10 mouse cellular contexts compared by ENCODE assay signal in the genomic region with DNA sequence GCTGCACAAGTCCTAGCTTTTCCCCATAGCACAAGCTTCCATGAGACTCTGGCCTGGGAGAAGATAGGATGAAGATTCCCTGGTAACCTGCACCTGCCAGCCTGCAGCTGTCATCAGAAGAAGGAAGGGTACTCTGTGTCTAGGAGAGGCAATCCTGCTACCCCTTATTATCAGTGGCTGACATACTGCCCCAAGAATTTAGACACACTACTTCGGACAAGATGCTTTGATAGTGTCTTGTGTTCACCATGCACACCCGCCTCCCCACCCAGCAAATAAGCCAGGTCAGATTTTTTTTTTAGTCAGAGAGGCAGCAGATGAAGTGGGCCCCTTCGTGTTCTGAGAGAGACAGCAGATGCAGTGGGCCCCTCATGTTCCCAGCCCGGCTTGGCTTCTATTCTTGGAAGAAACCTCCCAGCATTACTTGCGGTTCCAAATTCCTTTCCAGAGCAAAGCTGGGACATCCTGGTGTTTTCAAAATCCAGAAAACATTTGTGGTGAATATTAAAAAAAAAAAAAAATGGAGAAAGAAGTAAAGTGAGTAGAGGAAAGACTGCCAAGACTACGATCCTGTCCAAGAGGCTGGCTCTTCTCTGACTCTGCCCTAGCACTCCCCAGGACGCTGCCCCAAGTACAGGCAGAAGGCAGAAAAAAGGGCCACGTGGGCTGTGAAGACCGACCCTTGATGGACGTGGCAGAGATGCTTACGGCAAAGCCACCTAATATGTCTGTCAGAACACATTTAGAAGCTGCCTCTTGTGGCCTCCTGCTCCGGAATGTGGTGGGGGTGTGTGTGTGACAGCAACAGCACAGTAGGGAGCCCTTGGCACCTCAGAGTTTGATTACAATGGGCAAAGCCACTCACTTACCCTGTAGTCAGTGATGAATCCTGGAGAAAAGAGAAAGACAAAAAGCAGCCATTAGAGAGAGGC. TPM values are rescaled to one million over a fixed set of nuclear protein-coding genes. Genes with fewer than 3 reads are reported as not detected.
DNase-seq lines count a peak whose midpoint lies in the region; ATAC-seq and TF ChIP-seq lines count a peak whose summit lies in the region.
"Had no signal": no experiment of that assay in that cellular context is flagged by ENCODE, and none has a peak within 500 bp of the region (broad histone marks: within the 10 kb centered on the region; RNA-seq: fewer than 3 reads in every experiment).

No protein-coding gene starts in this region.

- no peak overlapping the region for H3K4me3 ChIP-seq in lung, embryonic 15.5 days
- no peak overlapping the region for H3K4me3 ChIP-seq in lung, adult 2 months (replicated peaks; ENCODE audit: extremely low read depth, low read depth, low read length)
- no peak overlapping the region for H3K4me3 ChIP-seq in embryonic facial prominence, embryonic 15.5 days (replicated peaks)
- no peak overlapping the region for H3K4me3 ChIP-seq in hindbrain, postnatal 0 days (ENCODE audit: low read length)
- no peak overlapping the region for H3K4me3 ChIP-seq in myocyte
- H3K4me3 ChIP-seq in thymus, adult 2 months (ENCODE audit: control insufficient read depth, insufficient read depth, low read length), result no peak overlapping the region
- H3K4me3 ChIP-seq: hindbrain, embryonic 15.5 days; megakaryocyte, embryonic 14.5 days had no signal

- H3K36me3 ChIP-seq in lung, embryonic 15.5 days, result no peaks in the 10 kb centered on the region
- no peaks in the 10 kb centered on the region for H3K36me3 ChIP-seq in embryonic facial prominence, embryonic 15.5 days
- H3K36me3 ChIP-seq in hindbrain, postnatal 0 days (ENCODE audit: insufficient read depth, low read length), result no peaks in the 10 kb centered on the region
- H3K36me3 ChIP-seq in myocyte (ENCODE audit: control insufficient read depth, insufficient read depth), result no peaks in the 10 kb centered on the region
- H3K36me3 ChIP-seq in thymus, adult 2 months (ENCODE audit: control insufficient read depth, insufficient read depth, low read length), result no peaks in the 10 kb centered on the region
- H3K36me3 ChIP-seq: hindbrain, embryonic 15.5 days had no signal

- H3K4me2 ChIP-seq in lung, embryonic 15.5 days, result no peak overlapping the region
- H3K4me2 ChIP-seq in embryonic facial prominence, embryonic 15.5 days (replicated peaks), result no peak overlapping the region
- no peak overlapping the region for H3K4me2 ChIP-seq in hindbrain, postnatal 0 days (ENCODE audit: low read depth, low read length)
- no peak overlapping the region for H3K4me2 ChIP-seq in myocyte (ENCODE audit: low read depth)
- H3K4me2 ChIP-seq: hindbrain, embryonic 15.5 days had no signal

- no peak overlapping the region for H3ac ChIP-seq in myocyte (ENCODE audit: control insufficient read depth, insufficient read length)

- no peak for TF ChIP-seq POLR2A in lung, adult 2 months (IDR thresholded peaks at IDR 0.05; ENCODE audit: borderline replicate concordance, extremely low read depth, low read depth, low read length)
- no peak for TF ChIP-seq POLR2A in myocyte (IDR thresholded peaks at IDR 0.05; ENCODE audit: insufficient read length, low read depth)
- TF ChIP-seq POLR2A in thymus, adult 2 months (IDR thresholded peaks at IDR 0.05; ENCODE audit: control insufficient read depth, extremely low read depth, insufficient read depth, low read length, poor library complexity), result no peak

- H3K9me3 ChIP-seq in lung, embryonic 15.5 days, result no peaks in the 10 kb centered on the region
- no peaks in the 10 kb centered on the region for H3K9me3 ChIP-seq in embryonic facial prominence, embryonic 15.5 days (replicated peaks)
- no peaks in the 10 kb centered on the region for H3K9me3 ChIP-seq in hindbrain, postnatal 0 days (ENCODE audit: low read length)
- H3K9me3 ChIP-seq: hindbrain, embryonic 15.5 days had no signal

- no peak for DNase-seq in lung, adult 2 months
- DNase-seq in hindbrain, postnatal 0 days (ENCODE audit: low spot score), result peak; percentile 7
- no peak for DNase-seq in thymus, adult 2 months
- no peak for DNase-seq in cerebellum, adult 11-12 months
- DNase-seq: cerebellum, postnatal 25 days had no signal

- ATAC-seq in lung, embryonic 15.5 days (ENCODE audit: borderline replicate concordance, extremely low read depth, low FRiP score, low TSS enrichment), result no peak
- peak; percentile 35; the same call in 1 of the 2 replicates for ATAC-seq in embryonic facial prominence, embryonic 15.5 days (ENCODE audit: insufficient number of reproducible peaks, low FRiP score, low TSS enrichment, low read depth)
- ATAC-seq in hindbrain, postnatal 0 days, result no peak

- H3K79me2 ChIP-seq in myocyte (ENCODE audit: control insufficient read depth, insufficient read depth), result no peaks in the 10 kb centered on the region

- H3K4me1 ChIP-seq in lung, embryonic 15.5 days, result peaks cover 68% of the 10 kb centered on the region
- H3K4me1 ChIP-seq in lung, adult 2 months (ENCODE audit: control insufficient read depth, insufficient read depth, low read length), result peaks cover 3% of the 10 kb centered on the region; the same call in 1 of the 2 replicates
- H3K4me1 ChIP-seq in embryonic facial prominence, embryonic 15.5 days, result peaks cover 69% of the 10 kb centered on the region
- no peaks in the 10 kb centered on the region; the same call in 1 of the 2 replicates for H3K4me1 ChIP-seq in hindbrain, postnatal 0 days (ENCODE audit: insufficient read depth, low read length)
- H3K4me1 ChIP-seq in thymus, adult 2 months (replicated peaks; ENCODE audit: control insufficient read depth, insufficient read depth, low read length), result peaks cover 8% of the 10 kb centered on the region; the same call in 1 of the 2 replicates

- 0 out of 2 replicates have a peak overlapping the region, but pooled peaks have one; percentile 3 for H3K9ac ChIP-seq in lung, embryonic 15.5 days
- H3K9ac ChIP-seq in embryonic facial prominence, embryonic 15.5 days, result no peak overlapping the region
- no peak overlapping the region for H3K9ac ChIP-seq in hindbrain, postnatal 0 days (replicated peaks; ENCODE audit: low read length)
- H3K9ac ChIP-seq: hindbrain, embryonic 15.5 days had no signal

- no peak for TF ChIP-seq CTCF in lung, adult 2 months (IDR thresholded peaks at IDR 0.05; ENCODE audit: insufficient read depth, low read length)
- no peak for TF ChIP-seq CTCF in hindbrain, postnatal 0 days (IDR thresholded peaks at IDR 0.05; ENCODE audit: low read depth)
- no peak for TF ChIP-seq CTCF in thymus, adult 2 months (IDR thresholded peaks at IDR 0.05; ENCODE audit: borderline replicate concordance, control insufficient read depth, extremely low read depth, insufficient read depth, low read length, poor library complexity)

- H3K27me3 ChIP-seq in lung, embryonic 15.5 days, result no peaks in the 10 kb centered on the region
- H3K27me3 ChIP-seq in embryonic facial prominence, embryonic 15.5 days, result no peaks in the 10 kb centered on the region
- no peaks in the 10 kb centered on the region for H3K27me3 ChIP-seq in hindbrain, postnatal 0 days (ENCODE audit: insufficient read depth, low read length)
- H3K27me3 ChIP-seq in myocyte (ENCODE audit: control insufficient read depth, insufficient read depth, insufficient read length), result no peaks in the 10 kb centered on the region
- no peaks in the 10 kb centered on the region for H3K27me3 ChIP-seq in thymus, adult 2 months (ENCODE audit: control insufficient read depth, insufficient read depth, low read length)
- H3K27me3 ChIP-seq: hindbrain, embryonic 15.5 days had no signal

- H3K27ac ChIP-seq in lung, embryonic 15.5 days, result peak overlapping the region; percentile 92
- H3K27ac ChIP-seq in embryonic facial prominence, embryonic 15.5 days (replicated peaks), result peak overlapping the region; percentile 95
- H3K27ac ChIP-seq in hindbrain, postnatal 0 days, result no peak overlapping the region
- no peak overlapping the region for H3K27ac ChIP-seq in thymus, adult 2 months (ENCODE audit: control insufficient read depth, insufficient read depth, low read length)
- H3K27ac ChIP-seq: hindbrain, embryonic 15.5 days had no signal

- 22% methylated on average over 12 of the region's 12 CpGs for WGBS in lung, embryonic 15.5 days
- 58% methylated on average over 12 of the region's 12 CpGs for WGBS in lung, adult 2 months
- 27% methylated on average over 12 of the region's 12 CpGs for whole genome bisulfite sequencing in embryonic facial prominence, embryonic 15.5 days
- WGBS in hindbrain, postnatal 0 days, result 28% methylated on average over 12 of the region's 12 CpGs
- WGBS in thymus, adult 2 months, result 93% methylated on average over 12 of the region's 12 CpGs

TF ChIP-seq in myocyte, 11 proteins besides CTCF, POLR2A, EP300 and RAD21:
- TF ChIP-seq TCF12 (IDR thresholded peaks at IDR 0.05; ENCODE audit: insufficient read depth, poor library complexity, severe bottlenecking) (peak; percentile 65), POLR2AphosphoS2 (IDR thresholded peaks at IDR 0.05; ENCODE audit: insufficient read length, low read depth) (no peak), USF1 (IDR thresholded peaks at IDR 0.05; ENCODE audit: low read depth) (no peak), TCF3 (IDR thresholded peaks at IDR 0.05; ENCODE audit: insufficient read length, low read depth) (peak; percentile 54), MYOD1 (IDR thresholded peaks at IDR 0.05; ENCODE audit: control insufficient read depth in 1 of 3, insufficient read length in 2 of 3, low read depth in 2 of 3) (peak in 2 of 3 experiments; percentile 88 to 93), MAX (IDR thresholded peaks at IDR 0.05; ENCODE audit: low read depth) (no peak), MYOG (IDR thresholded peaks at IDR 0.05; ENCODE audit: control insufficient read depth in 1 of 3, insufficient read depth in 1 of 3, insufficient read length in 2 of 3, low read depth in 2 of 3) (peak in 2 of 3 experiments; percentile 73 to 82), REST (IDR thresholded peaks at IDR 0.05; ENCODE audit: insufficient read depth, insufficient read length) (no peak), SRF (IDR thresholded peaks at IDR 0.05; ENCODE audit: control insufficient read depth, insufficient read length, low read depth) (no peak)

RNA-seq across cellular contexts. Expression of a gene that starts 15.5 kb away (rescaled TPM):
- 86.1 and 88.1 TPM in 2 replicates for polyA plus RNA-seq in lung, embryonic 15.5 days (2015; fragmentation: Nextera tagmentation; extraction: Ambion mirVana)
- polyA plus RNA-seq in lung, adult 2 months (2012; rRNA removed), result 0.17 and 0.47 TPM in 2 replicates
- polyA plus RNA-seq in embryonic facial prominence, embryonic 15.5 days (2015; fragmentation: Nextera tagmentation; extraction: Ambion mirVana), result 43.1 and 45.2 TPM in 2 replicates
- total RNA-seq in hindbrain, postnatal 0 days (2014; rRNA removed), result 10.7 and 11.3 TPM in 2 replicates
- polyA plus RNA-seq in hindbrain, postnatal 0 days (2015; fragmentation: Nextera tagmentation; extraction: Ambion mirVana), result 7.0 and 8.8 TPM in 2 replicates
- 3.8 TPM for polyA plus RNA-seq in myocyte (2012; fragmentation: generic; extraction: Trizol)
- 18.9 and 29.3 TPM in 2 replicates for polyA plus RNA-seq in thymus, adult 2 months (2012; rRNA removed)

Comparison
In these comparisons a context has a peak if more than half of its experiments do, and no peak if none do; other contexts are left out.
1. H3K27ac ChIP-seq: peak in lung, embryonic 15.5 days (single experiment) and embryonic facial prominence, embryonic 15.5 days (single experiment); none in hindbrain, postnatal 0 days (single experiment) and thymus, adult 2 months (single experiment).